Mouse (Mus musculus) telencephalon, adult 2 months (tissue): ENCODE measurements at regions not wholly inside any gene's neighbourhood (a gene's known extent, or its start where the extent isn't known, plus 50 kb on each side); places are given as distances from the start of the nearest gene placed in this dataset.

Source experiments
- DNase-seq: peaks from one replicate; pipeline ENCODE4 v3.0.0-alpha.2; 2011; ENCODE audit warnings: low read depth, low spot score

- peak; percentile 92 for DNase-seq
These were observed 446.0 kb upstream of the Slitrk1 start for GRCm38 (mm10) chr14:109359914-109360313.
